Mouse (Mus musculus) olfactory bulb, adult 2 months (tissue): Measurements from ENCODE around the gene Mlec.

Experiments used
- CTCF ChIP-seq: fragments of 200-500 bp; IDR thresholded peaks from 2 replicates; pipeline ENCODE4 v1.5.1; 2012; ENCODE audit warnings: low read depth, mild to moderate bottlenecking, low read length, moderate library complexity; ENCODE audit not compliant: insufficient read depth
- POLR2A ChIP-seq: fragments of 200-500 bp; IDR thresholded peaks from 2 replicates; pipeline ENCODE4 v1.6.1; 2012; ENCODE audit warnings: mild to moderate bottlenecking, low read depth, low read length, moderate library complexity; ENCODE audit not compliant: insufficient read depth

DNA sequence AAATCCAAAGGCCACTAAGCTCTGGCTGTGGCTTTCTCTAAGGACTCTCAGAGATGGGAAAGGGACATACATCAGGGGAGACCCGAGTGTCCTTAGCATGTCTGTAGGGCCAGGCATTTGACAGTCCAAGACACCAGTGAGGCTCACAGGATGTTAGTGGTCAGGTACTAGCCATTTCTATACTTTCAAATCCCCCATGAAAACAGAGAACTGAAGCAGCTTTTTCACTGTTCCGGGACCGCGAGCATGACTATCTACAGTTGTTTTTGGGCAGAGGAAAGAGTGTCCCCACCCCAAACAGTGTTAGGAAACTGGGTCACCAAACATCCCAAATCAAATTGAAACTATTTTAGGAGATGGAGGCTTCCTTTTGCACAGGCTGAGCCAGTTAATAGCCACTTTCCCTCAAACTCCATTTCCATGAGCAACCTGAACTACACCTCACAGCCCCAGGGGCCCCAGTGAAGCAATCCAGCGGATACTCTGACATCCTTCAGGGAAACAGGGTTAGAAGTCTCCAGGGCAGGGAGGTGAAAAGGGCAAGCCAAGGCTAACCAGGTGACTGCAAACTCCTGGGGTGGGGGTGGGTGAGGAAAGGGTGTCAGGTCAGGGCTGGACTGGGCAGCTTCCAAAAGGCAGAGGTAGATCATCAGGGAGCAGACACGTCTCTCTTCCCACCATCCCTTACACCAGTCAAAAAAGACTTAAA, 24.5 kb downstream of the Mlec start:
- TF ChIP-seq CTCF = no peak
- no peak for TF ChIP-seq POLR2A
